Mouse (Mus musculus) forebrain, embryonic 15.5 days (tissue): Measurements from ENCODE around the gene Elmo3. TPM values are rescaled to one million over a fixed set of nuclear protein-coding genes. Genes with fewer than 3 reads are reported as not detected.
A peak's percentile ranks its signal among the peaks of the same experiment; 100 is the strongest.

Experiments used
- ATAC-seq: fragments of 200-750 bp; cut with Nextera tagmentation; replicated peaks from 2 replicates; pipeline ENCODE4 v1.8.0; 2017; ENCODE audit warnings: mild to moderate bottlenecking, moderate TSS enrichment, moderate library complexity
- H3K27ac ChIP-seq: fragments of 300-500 bp; sonication (generic); replicated peaks from 2 replicates; pipeline ENCODE4 v1.5.1; 2015; ENCODE audit warnings: mild to moderate bottlenecking, inconsistent platforms
- H3K27me3 ChIP-seq: fragments of 300-500 bp; sonication (generic); 2 replicates; pipeline ENCODE4 v1.6.1; 2015; ENCODE audit warnings: inconsistent platforms
- H3K36me3 ChIP-seq: fragments of 300-500 bp; sonication (generic); 2 replicates; pipeline ENCODE4 v1.6.1; 2015; ENCODE audit warnings: mild to moderate bottlenecking, inconsistent platforms
- H3K4me1 ChIP-seq: fragments of 300-500 bp; sonication (generic); 2 replicates; pipeline ENCODE4 v1.6.1; 2015; ENCODE audit warnings: inconsistent platforms
- H3K4me2 ChIP-seq: fragments of 300-500 bp; sonication (generic); replicated peaks from 2 replicates; pipeline ENCODE4 v1.6.1; 2015; ENCODE audit warnings: mild to moderate bottlenecking, inconsistent platforms
- H3K4me3 ChIP-seq: fragments of 300-500 bp; sonication (generic); 2 replicates; pipeline ENCODE4 v1.5.1; 2015; ENCODE audit warnings: mild to moderate bottlenecking, inconsistent platforms
- H3K9ac ChIP-seq: fragments of 300-500 bp; sonication (generic); replicated peaks from 2 replicates; pipeline ENCODE4 v1.6.1; 2015; ENCODE audit warnings: mild to moderate bottlenecking, inconsistent platforms
- H3K9me3 ChIP-seq: fragments of 300-500 bp; sonication (generic); 2 replicates; pipeline ENCODE4 v1.6.1; 2016; ENCODE audit warnings: inconsistent platforms
- WGBS: fragments of 180-500 bp; shearing (Covaris S2); methylation state at CpG from one replicate; pipeline ENCODE4 v1.1.7; 2015; ENCODE audit warnings: mixed read lengths; 5-methylcytosine and 5-hydroxymethylcytosine counted together
- polyA plus RNA-seq: library from polyadenylated mRNA; unstranded; fragments of >200 nt; fragmentation: Nextera tagmentation; extraction: Ambion mirVana; gene quantifications from 2 replicates; pipeline ENCODE4 v1.2.1, GENCODE M21; 2015

Elmo3 gene
- polyA plus RNA-seq, 1 experiment from 2014 or later: 0.98 TPM

DNA sequence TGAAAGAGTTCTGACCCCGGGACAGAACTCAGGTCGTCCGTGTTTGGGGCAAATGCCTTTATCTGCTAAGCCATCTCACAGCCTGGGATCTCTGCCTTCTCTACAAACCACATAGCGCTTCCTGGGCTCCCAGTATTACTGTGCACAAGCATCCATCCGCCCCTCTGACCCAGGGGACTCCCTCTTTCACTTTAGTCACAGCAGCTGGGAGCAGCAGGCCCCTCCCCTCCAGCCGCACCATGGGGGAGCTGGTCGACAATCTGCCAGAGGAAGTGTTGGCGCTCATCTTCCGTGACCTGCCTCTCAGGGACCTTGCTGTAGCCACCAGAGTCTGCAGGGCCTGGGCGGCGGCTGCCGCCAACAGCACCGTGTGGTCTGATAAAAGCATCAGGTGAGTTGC, 38.6 kb upstream of the Elmo3 start:
- Histone ChIP-seq H3K4me1 (peaks cover 43% of the 10 kb centered on the region), H3K9me3 (peaks cover 4% of the 10 kb centered on the region; the same call in 1 of the 2 replicates), H3K27me3 (peaks cover 90% of the 10 kb centered on the region), H3K27ac (no peak overlapping the region), H3K4me2 (no peak overlapping the region), H3K36me3 (no peaks in the 10 kb centered on the region), H3K9ac (no peak overlapping the region), H3K4me3 (no peak overlapping the region)
- 9% methylated on average over 13 of the region's 13 CpGs for WGBS
- ATAC-seq: no peak

DNA sequence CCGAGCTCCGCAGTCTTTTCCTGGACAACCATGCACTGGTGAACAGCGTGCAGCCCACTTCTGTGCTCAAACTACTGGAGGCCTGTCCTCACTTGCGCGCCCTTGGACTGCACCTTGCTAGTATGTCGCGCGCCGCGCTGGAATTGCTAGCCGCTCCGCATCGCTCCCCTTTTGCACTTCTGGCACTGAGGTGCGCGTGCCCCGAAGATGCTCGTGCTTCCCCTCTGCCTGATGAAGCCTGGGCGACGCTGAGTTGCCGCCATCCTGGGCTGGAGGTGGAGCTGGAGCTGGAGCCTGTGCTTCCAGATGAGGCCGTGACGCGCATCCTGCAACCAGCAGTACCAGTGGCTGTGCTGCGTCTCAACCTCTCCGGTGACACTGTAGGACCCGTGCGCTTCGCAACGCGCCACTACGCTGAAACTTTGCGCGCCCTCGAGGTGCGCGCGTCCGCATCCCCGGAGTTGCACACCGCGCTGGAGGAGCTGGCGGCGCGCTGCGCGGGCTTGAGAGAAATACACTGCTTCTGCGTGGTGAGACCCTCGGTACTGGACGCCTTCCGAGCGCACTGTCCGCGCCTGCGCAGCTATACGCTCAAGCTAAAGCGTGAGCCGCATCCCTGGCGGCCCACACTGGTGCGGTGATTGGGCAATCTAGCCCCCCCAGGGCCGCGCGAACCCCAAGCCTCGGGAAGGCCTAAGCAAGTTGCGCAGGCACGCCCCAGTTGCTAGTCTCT, 36.9 kb upstream of the Elmo3 start:
- Histone ChIP-seq H3K27ac (peak overlapping the region; percentile 11; the same call in 1 of the 2 replicates), H3K27me3 (peaks cover 95% of the 10 kb centered on the region), H3K4me2 (peak overlapping the region; percentile 82), H3K9me3 (peaks cover 4% of the 10 kb centered on the region; the same call in 1 of the 2 replicates), H3K9ac (peak overlapping the region; percentile 45), H3K4me1 (peaks cover 43% of the 10 kb centered on the region), H3K4me3 (peak overlapping the region; percentile 53), H3K36me3 (no peaks in the 10 kb centered on the region)
- under 1% methylated on average over 65 of the region's 65 CpGs for WGBS
- peak; percentile 88 for ATAC-seq

DNA sequence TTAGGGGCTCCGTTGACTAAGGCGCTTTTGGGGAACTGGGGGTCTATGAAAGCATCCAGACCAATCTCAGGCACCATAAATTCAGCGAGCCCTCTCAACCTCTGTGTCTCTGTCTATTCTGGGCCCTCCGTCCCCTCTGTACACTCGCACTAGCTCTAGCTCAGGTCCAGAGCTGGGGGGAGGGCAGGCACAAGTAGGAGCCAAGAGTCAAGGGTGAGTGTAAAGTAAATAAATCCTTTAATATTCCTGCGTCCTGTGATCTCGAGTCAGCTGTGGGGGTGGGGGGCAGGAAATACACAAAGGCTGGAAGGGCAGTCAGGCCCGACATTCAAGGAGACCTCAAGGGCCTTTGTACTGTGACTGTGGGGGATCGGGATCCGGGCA, 36.3 kb upstream of the Elmo3 start:
- peak overlapping the region; percentile 45 for H3K9ac ChIP-seq

DNA sequence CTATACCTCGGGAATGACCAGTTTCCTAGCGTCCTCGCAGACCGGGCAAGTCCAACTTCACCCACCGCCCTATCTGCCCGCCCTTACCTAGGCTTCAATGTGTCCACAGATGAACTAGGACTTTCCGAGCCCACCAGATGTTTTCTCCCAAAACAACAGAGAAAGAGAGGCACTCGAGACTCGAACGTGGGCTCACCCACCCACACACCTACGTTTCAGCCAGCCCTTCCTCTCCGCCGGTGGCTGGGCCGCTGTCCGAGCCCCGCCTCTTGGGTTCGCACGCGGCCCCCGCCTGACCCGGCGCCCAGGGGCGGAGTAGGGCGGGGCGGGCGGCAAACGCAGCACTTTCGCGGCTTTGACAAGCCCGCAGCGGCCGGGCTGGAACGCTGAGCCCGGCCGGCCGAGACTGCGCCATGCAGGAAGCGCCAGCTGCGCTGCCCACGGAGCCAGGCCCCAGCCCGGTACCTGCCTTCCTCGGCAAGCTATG, 35.9 kb upstream of the Elmo3 start, which contains the start of gene Hsf4:
Hsf4 (plus strand) TSS at position 341 of the 487 bp plus-strand sequence.
- peak within 1 kb of the TSS; percentile 53 for H3K4me3 ChIP-seq
- no peaks in the 10 kb centered on the region for H3K36me3 ChIP-seq
- H3K9ac ChIP-seq: peak within 1 kb of the TSS; percentile 45
- H3K27me3 ChIP-seq: peaks cover 94% of the 10 kb centered on the region
- peak within 1 kb of the TSS; percentile 82 for H3K4me2 ChIP-seq
- H3K27ac ChIP-seq: peak within 1 kb of the TSS; percentile 11; the same call in 1 of the 2 replicates
- H3K9me3 ChIP-seq: peaks cover 4% of the 10 kb centered on the region; the same call in 1 of the 2 replicates
- no peak for ATAC-seq
- peaks cover 36% of the 10 kb centered on the region for H3K4me1 ChIP-seq
- WGBS: under 1% methylated on average over 42 of the region's 42 CpGs

More for the DNA sequence above, 36.3 kb upstream of the Elmo3 start:
- H3K4me3 ChIP-seq: peak overlapping the region; percentile 53
- no peaks in the 10 kb centered on the region for H3K36me3 ChIP-seq
- ATAC-seq: peak; percentile 32
- H3K4me2 ChIP-seq: peak overlapping the region; percentile 82
- under 1% methylated on average over 10 of the region's 10 CpGs for WGBS
- H3K9me3 ChIP-seq: peaks cover 4% of the 10 kb centered on the region; the same call in 1 of the 2 replicates
- peaks cover 39% of the 10 kb centered on the region for H3K4me1 ChIP-seq
- H3K27ac ChIP-seq: no peak overlapping the region
- H3K27me3 ChIP-seq: peaks cover 94% of the 10 kb centered on the region

DNA sequence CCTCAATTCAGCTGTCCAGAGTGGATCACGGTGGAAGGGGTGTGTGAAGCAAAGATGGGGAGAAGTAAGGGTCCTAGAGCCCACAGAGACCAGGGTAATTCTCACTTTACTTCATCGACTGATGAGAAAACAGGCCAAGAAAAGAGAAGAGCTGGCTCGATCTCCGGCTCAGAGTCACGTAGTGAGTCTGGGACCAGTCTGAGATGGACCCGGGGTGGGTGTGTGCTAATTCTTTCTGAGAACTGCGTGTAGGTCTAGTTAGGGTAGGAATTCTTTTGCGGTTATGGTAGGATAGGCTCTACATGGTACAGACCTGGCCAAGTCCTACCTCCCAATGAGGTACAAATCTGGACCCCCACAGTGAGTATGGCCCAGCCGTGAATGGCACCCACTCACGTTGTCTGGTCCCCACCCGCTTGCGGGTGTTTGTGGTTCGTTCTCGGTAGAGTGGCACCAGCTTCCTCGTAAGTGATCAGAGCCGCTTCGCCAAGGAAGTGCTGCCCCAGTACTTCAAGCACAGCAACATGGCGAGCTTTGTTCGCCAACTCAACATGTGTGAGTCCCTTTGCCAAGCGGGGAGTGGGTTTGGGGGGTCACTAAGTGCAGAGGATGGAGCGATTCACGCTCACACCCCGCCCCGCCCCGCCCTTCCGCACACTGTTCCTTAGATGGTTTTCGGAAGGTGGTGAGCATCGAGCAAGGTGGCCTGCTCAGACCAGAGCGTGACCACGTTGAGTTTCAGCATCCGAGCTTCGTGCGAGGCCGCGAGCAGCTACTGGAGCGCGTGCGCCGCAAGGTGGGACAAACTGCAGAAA, 35.1 kb upstream of the Elmo3 start:
- H3K4me3 ChIP-seq: peak overlapping the region; percentile 53
- WGBS: 2% methylated on average over 39 of the region's 39 CpGs
- H3K4me1 ChIP-seq: peaks cover 33% of the 10 kb centered on the region
- peak overlapping the region; percentile 82 for H3K4me2 ChIP-seq
- no peaks in the 10 kb centered on the region for H3K36me3 ChIP-seq
- peaks cover 94% of the 10 kb centered on the region for H3K27me3 ChIP-seq
- H3K9ac ChIP-seq: no peak overlapping the region; the same call in 1 of the 2 replicates
- peaks cover 4% of the 10 kb centered on the region; the same call in 1 of the 2 replicates for H3K9me3 ChIP-seq
- ATAC-seq: no peak
- H3K27ac ChIP-seq: no peak overlapping the region

DNA sequence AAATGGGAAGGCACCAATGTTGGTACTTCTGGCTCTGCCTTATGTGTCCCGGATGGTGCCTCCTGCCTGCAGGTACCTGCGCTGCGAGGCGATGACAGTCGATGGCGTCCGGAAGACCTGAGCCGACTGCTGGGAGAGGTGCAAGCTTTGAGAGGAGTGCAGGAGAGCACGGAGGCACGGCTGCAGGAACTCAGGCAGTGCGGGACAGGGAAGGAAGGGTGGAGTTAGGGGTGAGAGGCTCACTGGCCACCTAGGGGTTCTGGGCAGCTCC, 34.5 kb upstream of the Elmo3 start:
- Histone ChIP-seq H3K9ac (no peak overlapping the region), H3K36me3 (no peaks in the 10 kb centered on the region), H3K4me2 (peak overlapping the region; percentile 19), H3K9me3 (peaks cover 4% of the 10 kb centered on the region; the same call in 1 of the 2 replicates), H3K27ac (no peak overlapping the region), H3K4me1 (peaks cover 38% of the 10 kb centered on the region), H3K27me3 (peaks cover 94% of the 10 kb centered on the region), H3K4me3 (peak overlapping the region; percentile 53)
- WGBS: 2% methylated on average over 11 of the region's 11 CpGs
- ATAC-seq: no peak

DNA sequence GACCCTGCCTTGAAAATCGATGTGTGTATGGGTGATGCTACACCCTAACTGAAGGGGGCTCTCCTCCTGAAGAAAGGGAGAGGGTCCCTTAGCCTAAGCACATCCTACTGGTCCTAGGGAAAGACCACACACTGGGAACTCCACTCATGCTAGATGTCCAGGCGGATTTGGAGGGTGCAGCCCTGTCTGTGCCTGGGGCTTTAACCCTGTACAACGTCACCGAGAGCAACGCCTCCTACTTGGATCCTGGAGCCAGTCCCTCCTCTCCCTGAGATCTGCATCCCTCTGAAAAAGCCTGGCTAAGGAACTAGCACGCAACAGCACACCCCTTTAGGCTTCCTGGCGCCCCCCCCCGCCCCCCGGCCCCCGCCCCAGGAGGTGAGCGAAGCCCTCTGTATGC, 30.0 kb upstream of the Elmo3 start:
- WGBS: 7% methylated on average over 11 of the region's 11 CpGs
- H3K36me3 ChIP-seq: 0 out of 2 replicates have a peak, but pooled peaks cover 4% of the 10 kb centered on the region
- H3K9me3 ChIP-seq: no peaks in the 10 kb centered on the region
- ATAC-seq: no peak
- H3K4me1 ChIP-seq: peaks cover 30% of the 10 kb centered on the region
- H3K4me2 ChIP-seq: peak overlapping the region; percentile 67; the same call in 1 of the 2 replicates
- no peak overlapping the region for H3K9ac ChIP-seq
- no peak overlapping the region for H3K4me3 ChIP-seq
- H3K27ac ChIP-seq: no peak overlapping the region
- peaks cover 78% of the 10 kb centered on the region for H3K27me3 ChIP-seq

DNA sequence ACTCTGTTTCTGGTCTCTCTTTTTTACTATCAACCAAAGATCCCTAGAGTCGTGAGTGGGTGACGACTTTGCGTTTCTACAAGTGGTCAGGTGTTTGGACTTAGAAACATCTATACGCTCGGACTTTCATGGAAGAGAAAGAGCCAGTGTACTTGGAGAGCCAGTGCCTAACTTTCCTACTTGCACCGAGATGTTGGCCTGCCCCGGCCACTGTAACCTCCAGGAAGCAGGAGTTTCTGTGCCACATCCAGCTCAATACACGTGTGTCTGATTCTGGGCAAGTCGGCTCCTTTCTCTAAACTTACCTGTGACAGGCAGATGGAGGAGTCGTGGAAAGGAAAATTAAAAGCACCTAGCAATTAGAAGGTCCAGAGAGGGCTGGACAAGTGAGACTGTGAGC, 29.6 kb upstream of the Elmo3 start, which contains the start of gene Nol3:
Nol3 (plus strand) TSS at position 301 of the 400 bp plus-strand sequence.
- Histone ChIP-seq H3K9me3 (no peaks in the 10 kb centered on the region), H3K4me2 (peak within 1 kb of the TSS; percentile 67), H3K4me1 (peaks cover 26% of the 10 kb centered on the region), H3K27me3 (peaks cover 73% of the 10 kb centered on the region), H3K9ac (peak within 1 kb of the TSS; percentile 46), H3K27ac (no peak within 1 kb of the TSS), H3K36me3 (0 out of 2 replicates have a peak, but pooled peaks cover 8% of the 10 kb centered on the region), H3K4me3 (peak within 1 kb of the TSS; percentile 42)
- 2% methylated on average over 10 of the region's 10 CpGs for WGBS
- no peak for ATAC-seq

DNA sequence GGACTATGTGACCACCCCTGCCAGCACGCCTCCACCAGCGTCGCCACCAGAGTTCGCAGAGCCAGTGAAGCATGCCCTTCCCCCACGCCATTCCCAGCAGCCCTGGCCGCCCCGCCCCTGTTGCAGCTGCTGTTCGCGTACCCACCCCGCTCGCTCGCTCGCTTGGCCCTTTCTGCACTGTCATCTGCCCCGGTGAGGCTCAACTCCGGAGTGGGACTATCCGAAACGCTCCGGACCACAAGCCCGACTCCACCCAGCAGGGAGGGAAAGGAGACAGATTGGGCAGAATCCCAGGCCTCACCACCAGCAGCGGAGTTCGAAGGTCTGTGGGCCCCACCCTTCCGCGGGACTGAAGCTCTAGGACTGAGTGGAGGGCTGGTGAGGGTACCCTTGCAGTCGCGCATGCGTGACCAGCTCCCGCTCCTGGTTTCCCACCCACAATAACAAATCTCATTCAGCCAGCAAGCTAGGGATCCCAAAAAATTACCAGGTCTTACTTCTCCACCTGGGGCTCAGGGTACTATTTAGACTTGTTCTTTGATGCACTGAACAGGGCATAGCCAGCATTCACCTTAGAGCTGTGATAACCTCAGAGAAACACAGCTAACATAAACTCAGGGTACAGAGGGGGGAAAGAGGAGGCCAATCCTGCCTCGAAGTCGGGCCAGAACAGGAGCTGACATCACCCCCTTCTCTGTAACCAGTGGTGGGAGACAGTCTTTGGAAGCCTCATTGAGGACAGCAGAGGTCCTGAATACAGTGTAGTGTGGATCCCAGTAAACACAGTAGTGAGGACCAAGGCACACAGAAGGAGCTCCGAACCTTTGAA, 28.9 kb upstream of the Elmo3 start:
- Histone ChIP-seq H3K36me3 (peaks cover 11% of the 10 kb centered on the region), H3K4me1 (peaks cover 24% of the 10 kb centered on the region), H3K9ac (peak overlapping the region; percentile 46), H3K4me2 (peak overlapping the region; percentile 67), H3K27me3 (peaks cover 67% of the 10 kb centered on the region), H3K27ac (no peak overlapping the region), H3K4me3 (peak overlapping the region; percentile 42), H3K9me3 (no peaks in the 10 kb centered on the region)
- ATAC-seq: peak; percentile 53
- WGBS: 1% methylated on average over 30 of the region's 30 CpGs

DNA sequence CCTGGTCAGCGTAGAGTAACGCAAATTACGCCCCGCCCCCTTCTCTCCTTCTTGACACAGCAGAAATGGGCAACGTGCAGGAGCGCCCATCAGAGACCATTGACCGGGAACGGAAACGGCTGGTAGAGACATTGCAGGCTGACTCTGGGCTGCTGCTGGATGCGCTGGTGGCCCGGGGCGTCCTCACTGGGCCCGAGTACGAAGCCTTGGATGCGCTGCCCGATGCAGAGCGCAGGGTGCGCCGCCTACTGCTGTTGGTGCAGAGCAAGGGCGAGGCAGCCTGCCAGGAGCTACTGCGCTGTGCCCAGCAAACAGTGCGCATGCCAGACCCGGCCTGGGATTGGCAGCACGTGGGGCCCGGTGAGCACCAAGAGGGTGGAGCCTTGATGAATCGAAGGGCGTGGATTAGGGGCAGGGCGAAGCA, 26.5 kb upstream of the Elmo3 start:
- Histone ChIP-seq H3K9ac (peak overlapping the region; percentile 26; the same call in 1 of the 2 replicates), H3K4me3 (peak overlapping the region; percentile 27), H3K27ac (no peak overlapping the region), H3K4me1 (peaks cover 24% of the 10 kb centered on the region), H3K27me3 (peaks cover 46% of the 10 kb centered on the region), H3K36me3 (peaks cover 28% of the 10 kb centered on the region), H3K9me3 (no peaks in the 10 kb centered on the region), H3K4me2 (peak overlapping the region; percentile 49)
- WGBS: under 1% methylated on average over 28 of the region's 28 CpGs
- ATAC-seq: peak; percentile 69

DNA sequence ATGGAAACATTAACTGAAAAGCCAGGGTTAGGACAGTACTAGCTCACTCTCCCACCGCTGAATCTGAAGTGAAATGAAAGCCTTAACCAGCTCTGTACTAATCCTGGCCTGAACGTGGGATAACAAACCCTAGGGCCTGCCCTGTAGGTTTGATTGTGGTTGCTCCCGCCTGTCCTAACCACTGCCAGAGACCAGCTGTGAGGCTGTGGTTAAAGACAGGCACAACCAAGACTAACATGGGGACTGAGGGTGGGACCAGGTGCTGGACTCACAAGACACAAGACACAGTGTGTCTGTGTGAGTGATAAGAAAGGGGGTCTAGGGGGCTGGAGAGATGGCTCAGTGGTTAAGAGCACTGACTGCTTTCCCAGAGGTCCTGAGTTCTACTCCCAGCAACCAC, 24.8 kb upstream of the Elmo3 start:
- Histone ChIP-seq H3K4me2 (no peak overlapping the region), H3K4me1 (peaks cover 26% of the 10 kb centered on the region), H3K9me3 (no peaks in the 10 kb centered on the region), H3K9ac (no peak overlapping the region), H3K27me3 (peaks cover 31% of the 10 kb centered on the region), H3K36me3 (peaks cover 38% of the 10 kb centered on the region), H3K27ac (no peak overlapping the region), H3K4me3 (no peak overlapping the region)
- ATAC-seq: no peak
- 68% methylated on average over 3 of the region's 3 CpGs for WGBS
